Mouse (Mus musculus): ENCODE measurements around the gene Pimreg. TPM values are rescaled to one million over a fixed set of nuclear protein-coding genes. Genes with fewer than 3 reads are reported as not detected.

Gene Pimreg
- total and polyA plus RNA-seq, 2 experiments: 0.07 TPM; not detected in 1

DNA sequence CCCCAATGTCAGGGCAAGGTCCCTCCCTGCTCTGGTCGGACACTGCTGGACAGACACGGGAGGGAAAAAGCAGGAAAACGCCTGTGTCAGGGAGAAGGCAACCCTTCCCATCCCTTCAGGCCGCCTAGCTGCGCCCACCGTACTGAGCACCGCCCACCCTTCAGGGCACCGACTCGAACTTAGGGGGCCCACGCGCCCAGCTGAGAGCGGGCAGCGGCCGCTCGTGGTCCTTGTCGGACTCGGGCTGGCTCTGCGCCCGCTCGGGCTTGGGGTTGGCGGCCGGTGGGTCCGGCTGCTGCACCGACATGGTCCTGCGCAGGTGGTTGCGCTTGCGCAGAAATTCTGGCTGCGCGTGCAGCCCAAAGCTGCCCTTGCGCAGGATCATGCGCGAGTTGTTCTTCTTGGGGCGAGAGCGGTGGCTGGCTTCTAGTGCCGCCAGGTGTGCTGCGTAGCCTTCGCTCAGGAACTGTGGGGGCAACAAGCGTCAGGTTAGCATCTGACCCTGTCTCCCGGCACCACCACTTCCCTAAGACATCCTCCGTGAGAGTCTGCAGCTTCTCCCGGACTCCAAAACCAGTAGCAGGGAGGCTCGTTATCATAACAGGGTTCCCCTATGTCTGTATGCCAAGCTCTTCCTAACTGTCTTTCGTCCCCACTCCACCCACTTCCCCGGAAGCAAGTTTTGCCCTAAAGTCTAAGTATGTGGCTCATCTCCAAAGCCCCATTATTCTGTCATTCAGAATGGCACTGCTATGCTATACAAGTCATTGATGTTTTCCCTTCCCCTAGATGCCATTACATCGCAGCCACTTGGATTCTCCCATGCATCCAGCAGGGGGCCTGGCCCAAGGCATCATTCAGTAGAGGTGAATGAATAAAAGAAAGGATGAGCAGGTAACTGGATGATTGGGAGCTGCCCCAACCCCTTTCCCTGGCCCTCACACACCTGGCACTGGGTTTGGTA, 9.3 kb downstream of the Pimreg start:
- Histone ChIP-seq H3K27me3 (ENCODE audit: control insufficient read depth, insufficient read depth, low read length) (peaks cover 8% of the 10 kb centered on the region; the same call in 1 of the 2 replicates), H3K4me3 (ENCODE audit: insufficient read depth, low read depth, low read length) (no peak overlapping the region), H3K79me2 (ENCODE audit: control insufficient read depth, insufficient read depth, low read length) (no peaks in the 10 kb centered on the region), H3K9ac (ENCODE audit: low read depth, low read length) (no peak overlapping the region), H3K27ac (replicated peaks; ENCODE audit: insufficient read depth, low read depth, low read length) (no peak overlapping the region), H3K36me3 (ENCODE audit: control insufficient read depth, insufficient read depth, low read length) (no peaks in the 10 kb centered on the region), H3K4me1 (ENCODE audit: control insufficient read depth, insufficient read depth, low read length) (no peaks in the 10 kb centered on the region)
- 6% methylated on average over 45 of the region's 45 CpGs for WGBS
- TF ChIP-seq CTCF (IDR thresholded peaks at IDR 0.05; ENCODE audit: low read depth, low read length) (0 out of 2 replicates have a peak, but pooled peaks have one; percentile 2), POLR2A (IDR thresholded peaks at IDR 0.05; ENCODE audit: extremely low read depth, insufficient read depth, low read length) (no peak)
- no peak for DNase-seq (ENCODE audit: extremely low read depth, low read depth, low spot score)

- WGBS: 65% methylated on average over 3 of the region's 3 CpGs
- Histone ChIP-seq H3K36me3 (ENCODE audit: control insufficient read depth, insufficient read depth, low read length) (no peaks in the 10 kb centered on the region), H3K4me1 (ENCODE audit: control insufficient read depth, insufficient read depth, low read length) (no peaks in the 10 kb centered on the region), H3K27me3 (ENCODE audit: control insufficient read depth, insufficient read depth, low read length) (peaks cover 9% of the 10 kb centered on the region; the same call in 1 of the 2 replicates), H3K27ac (replicated peaks; ENCODE audit: insufficient read depth, low read depth, low read length) (no peak overlapping the region), H3K9ac (ENCODE audit: low read depth, low read length) (no peak overlapping the region), H3K79me2 (ENCODE audit: control insufficient read depth, insufficient read depth, low read length) (no peaks in the 10 kb centered on the region), H3K4me3 (ENCODE audit: insufficient read depth, low read depth, low read length) (no peak overlapping the region)
- DNase-seq (ENCODE audit: extremely low read depth, low read depth, low spot score): no peak
- no peak for TF ChIP-seq CTCF (IDR thresholded peaks at IDR 0.05; ENCODE audit: low read depth, low read length)
- TF ChIP-seq POLR2A (IDR thresholded peaks at IDR 0.05; ENCODE audit: extremely low read depth, insufficient read depth, low read length): no peak
Measured at GRCm38 (mm10) chr11:72052221-72052620, 10.4 kb downstream of the Pimreg start.

GRCm38 (mm10) chr11:72052636-72053035, 10.8 kb downstream of the Pimreg start:
- H3K4me3 ChIP-seq (ENCODE audit: insufficient read depth, low read depth, low read length): no peak overlapping the region
- H3K9ac ChIP-seq (ENCODE audit: low read depth, low read length): no peak overlapping the region
- no peaks in the 10 kb centered on the region for H3K4me1 ChIP-seq (ENCODE audit: control insufficient read depth, insufficient read depth, low read length)
- DNase-seq (ENCODE audit: extremely low read depth, low read depth, low spot score): peak; percentile 17
- no peaks in the 10 kb centered on the region for H3K36me3 ChIP-seq (ENCODE audit: control insufficient read depth, insufficient read depth, low read length)
- TF ChIP-seq CTCF (IDR thresholded peaks at IDR 0.05; ENCODE audit: low read depth, low read length) (peak; percentile 69), POLR2A (IDR thresholded peaks at IDR 0.05; ENCODE audit: extremely low read depth, insufficient read depth, low read length) (no peak)
- WGBS: 8% methylated on average over 5 of the region's 5 CpGs
- no peaks in the 10 kb centered on the region for H3K79me2 ChIP-seq (ENCODE audit: control insufficient read depth, insufficient read depth, low read length)
- H3K27ac ChIP-seq (replicated peaks; ENCODE audit: insufficient read depth, low read depth, low read length): no peak overlapping the region
- H3K27me3 ChIP-seq (ENCODE audit: control insufficient read depth, insufficient read depth, low read length): peaks cover 9% of the 10 kb centered on the region; the same call in 1 of the 2 replicates

- Histone ChIP-seq H3K27me3 (ENCODE audit: control insufficient read depth, insufficient read depth, low read length) (peaks cover 9% of the 10 kb centered on the region; the same call in 1 of the 2 replicates), H3K27ac (replicated peaks; ENCODE audit: insufficient read depth, low read depth, low read length) (no peak overlapping the region), H3K9ac (ENCODE audit: low read depth, low read length) (no peak overlapping the region), H3K36me3 (ENCODE audit: control insufficient read depth, insufficient read depth, low read length) (no peaks in the 10 kb centered on the region), H3K4me3 (ENCODE audit: insufficient read depth, low read depth, low read length) (no peak overlapping the region), H3K79me2 (ENCODE audit: control insufficient read depth, insufficient read depth, low read length) (no peaks in the 10 kb centered on the region), H3K4me1 (ENCODE audit: control insufficient read depth, insufficient read depth, low read length) (no peaks in the 10 kb centered on the region)
- TF ChIP-seq CTCF (IDR thresholded peaks at IDR 0.05; ENCODE audit: low read depth, low read length): no peak
- no peak for DNase-seq (ENCODE audit: extremely low read depth, low read depth, low spot score)
- 34% methylated on average over 2 of the region's 2 CpGs for WGBS
Measured at GRCm38 (mm10) chr11:72055176-72055575, 13.3 kb downstream of the Pimreg start.

DNA sequence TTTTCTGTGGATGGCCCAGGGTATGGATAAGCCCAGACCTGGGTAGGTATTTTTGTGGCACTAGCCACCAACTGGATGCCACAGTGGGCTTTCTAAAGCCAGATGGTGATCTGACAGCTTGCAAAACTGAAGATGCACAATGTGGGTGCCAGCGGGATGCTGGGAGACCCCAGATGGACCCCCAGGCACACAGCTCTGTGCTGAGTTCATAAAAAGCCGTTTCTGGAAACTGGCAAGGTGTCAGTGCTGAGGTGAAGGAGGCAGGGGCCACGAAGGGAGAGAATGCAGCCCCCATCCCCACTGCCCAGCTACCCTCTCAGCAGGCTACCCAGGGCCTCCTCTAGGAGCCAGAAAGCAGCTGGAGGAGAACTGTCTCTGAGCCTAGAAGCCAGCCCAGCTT, 15.3 kb downstream of the Pimreg start:
- Histone ChIP-seq H3K4me3 (ENCODE audit: insufficient read depth, low read depth, low read length) (no peak overlapping the region), H3K27me3 (ENCODE audit: control insufficient read depth, insufficient read depth, low read length) (peaks cover 3% of the 10 kb centered on the region; the same call in 1 of the 2 replicates), H3K9ac (ENCODE audit: low read depth, low read length) (no peak overlapping the region), H3K27ac (replicated peaks; ENCODE audit: insufficient read depth, low read depth, low read length) (no peak overlapping the region), H3K79me2 (ENCODE audit: control insufficient read depth, insufficient read depth, low read length) (no peaks in the 10 kb centered on the region), H3K36me3 (ENCODE audit: control insufficient read depth, insufficient read depth, low read length) (no peaks in the 10 kb centered on the region), H3K4me1 (ENCODE audit: control insufficient read depth, insufficient read depth, low read length) (no peaks in the 10 kb centered on the region)
- WGBS: 63% methylated on average over 3 of the region's 3 CpGs
- no peak for DNase-seq (ENCODE audit: extremely low read depth, low read depth, low spot score)
- TF ChIP-seq POLR2A (IDR thresholded peaks at IDR 0.05; ENCODE audit: extremely low read depth, insufficient read depth, low read length): no peak
- TF ChIP-seq CTCF (IDR thresholded peaks at IDR 0.05; ENCODE audit: low read depth, low read length): no peak

DNA sequence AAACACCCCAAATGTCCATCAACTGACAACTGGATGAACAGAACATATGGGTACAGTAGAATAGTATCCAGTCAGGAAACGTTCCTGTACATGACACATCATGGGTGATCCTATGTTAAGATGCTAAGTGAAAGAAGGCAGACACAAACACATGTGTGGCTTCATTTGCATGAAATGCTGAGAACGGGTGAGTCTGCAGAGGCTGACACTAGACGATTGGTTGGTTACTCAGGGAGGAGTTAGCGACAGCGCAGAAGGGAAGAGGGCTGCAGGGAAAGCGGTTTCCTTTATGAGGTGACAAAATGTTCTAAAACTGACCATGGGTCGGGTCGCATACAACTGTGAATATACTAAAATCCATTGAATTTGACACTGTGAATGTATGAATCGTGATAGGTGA, 18.6 kb downstream of the Pimreg start:
- Histone ChIP-seq H3K79me2 (ENCODE audit: control insufficient read depth, insufficient read depth, low read length) (no peaks in the 10 kb centered on the region), H3K36me3 (ENCODE audit: control insufficient read depth, insufficient read depth, low read length) (no peaks in the 10 kb centered on the region), H3K9ac (ENCODE audit: low read depth, low read length) (no peak overlapping the region), H3K27me3 (ENCODE audit: control insufficient read depth, insufficient read depth, low read length) (peaks cover 3% of the 10 kb centered on the region; the same call in 1 of the 2 replicates), H3K27ac (replicated peaks; ENCODE audit: insufficient read depth, low read depth, low read length) (no peak overlapping the region), H3K4me1 (ENCODE audit: control insufficient read depth, insufficient read depth, low read length) (no peaks in the 10 kb centered on the region), H3K4me3 (ENCODE audit: insufficient read depth, low read depth, low read length) (no peak overlapping the region)
- TF ChIP-seq CTCF (IDR thresholded peaks at IDR 0.05; ENCODE audit: low read depth, low read length) (no peak), POLR2A (IDR thresholded peaks at IDR 0.05; ENCODE audit: extremely low read depth, insufficient read depth, low read length) (no peak)
- no peak for DNase-seq (ENCODE audit: extremely low read depth, low read depth, low spot score)
- 81% methylated on average over 9 of the region's 9 CpGs for WGBS
